In genomic region chr4:8278159-8278558, GRCm38 (mm10) we compare ENCODE assay signal across 34 mouse cellular contexts. TPM values are rescaled to one million over a fixed set of nuclear protein-coding genes. Genes with fewer than 3 reads are reported as not detected.
"Had no signal": no experiment of that assay in that cellular context is flagged by ENCODE, and none has a peak within 500 bp of the region (broad histone marks: within the 10 kb centered on the region; RNA-seq: fewer than 3 reads in every experiment).

No protein-coding gene starts in this region.

- H3K27me3 ChIP-seq: heart, embryonic 12.5 days; heart, embryonic 13.5 days; heart, embryonic 15.5 days; hindbrain, embryonic 12.5 days; hindbrain, embryonic 13.5 days; hindbrain, embryonic 15.5 days; intestine, embryonic 15.5 days; kidney, embryonic 15.5 days had no signal

- H3K4me2 ChIP-seq: heart, embryonic 12.5 days; heart, embryonic 13.5 days; heart, embryonic 15.5 days; hindbrain, embryonic 12.5 days; hindbrain, embryonic 13.5 days; hindbrain, embryonic 14.5 days; hindbrain, embryonic 15.5 days; intestine, embryonic 15.5 days; kidney, embryonic 15.5 days had no signal

- H3K4me1 ChIP-seq: heart, embryonic 12.5 days; heart, embryonic 13.5 days; heart, embryonic 15.5 days; hindbrain, embryonic 10.5 days; hindbrain, embryonic 12.5 days; hindbrain, embryonic 13.5 days; hindbrain, embryonic 15.5 days; intestine, embryonic 15.5 days; kidney, embryonic 15.5 days had no signal

- H3K9me3 ChIP-seq: heart, embryonic 12.5 days; heart, embryonic 13.5 days; heart, embryonic 15.5 days; hindbrain, embryonic 10.5 days; hindbrain, embryonic 12.5 days; hindbrain, embryonic 13.5 days; hindbrain, embryonic 15.5 days; intestine, embryonic 15.5 days; kidney, embryonic 15.5 days had no signal

- ATAC-seq: hindbrain, embryonic 16.5 days; hindbrain, postnatal 0 days; inflammation-experienced regulatory T-cells, adult 6 months; intestine, embryonic 15.5 days; intestine, embryonic 16.5 days; intestine, postnatal 0 days had no signal

- H3K9ac ChIP-seq: heart, embryonic 12.5 days; heart, embryonic 13.5 days; heart, embryonic 15.5 days; hindbrain, embryonic 12.5 days; hindbrain, embryonic 13.5 days; hindbrain, embryonic 14.5 days; hindbrain, embryonic 15.5 days; intestine, embryonic 15.5 days; kidney, embryonic 15.5 days had no signal

- H3K36me3 ChIP-seq: heart, embryonic 12.5 days; heart, embryonic 13.5 days; heart, embryonic 15.5 days; hindbrain, embryonic 10.5 days; hindbrain, embryonic 12.5 days; hindbrain, embryonic 13.5 days; hindbrain, embryonic 15.5 days; intestine, embryonic 15.5 days; kidney, embryonic 15.5 days had no signal

- H3K4me3 ChIP-seq: heart, embryonic 12.5 days; heart, embryonic 13.5 days; heart, embryonic 15.5 days; hindbrain, embryonic 10.5 days; hindbrain, embryonic 12.5 days; hindbrain, embryonic 13.5 days; hindbrain, embryonic 15.5 days; intestine, embryonic 15.5 days; kidney, embryonic 15.5 days; layer of hippocampus, adult 2 months; left cerebral cortex, adult 2 months had no signal

- H3K27ac ChIP-seq: heart, embryonic 13.5 days; heart, embryonic 15.5 days; hindbrain, embryonic 10.5 days; hindbrain, embryonic 12.5 days; hindbrain, embryonic 13.5 days; hindbrain, embryonic 14.5 days; hindbrain, embryonic 15.5 days; hindbrain, postnatal 0 days; intestine, embryonic 15.5 days; kidney, embryonic 15.5 days; kidney, postnatal 0 days; layer of hippocampus, adult 2 months; left cerebral cortex, adult 2 months had no signal

- DNase-seq: heart, postnatal 10 days; heart, postnatal 14 days; heart, postnatal 36 days; heart, postnatal 4 days; kidney, adult 11 months; kidney, adult 18-20 months; kidney, adult 2 months; kidney, adult 9 months; kidney, postnatal 10 days; kidney, postnatal 14 days; kidney, postnatal 25 days; kidney, postnatal 36 days; kidney, postnatal 4 days; layer of hippocampus, adult 9-11 months; layer of hippocampus, postnatal 36 days had no signal

RNA-seq across cellular contexts. Expression of gene Car8, which starts 39.3 kb away (rescaled TPM):
- total RNA-seq: hematopoietic stem cell, adult 5-6 weeks had no signal
